Comparison of ENCODE assay signal across 12 mouse cellular contexts in the genomic region with DNA sequence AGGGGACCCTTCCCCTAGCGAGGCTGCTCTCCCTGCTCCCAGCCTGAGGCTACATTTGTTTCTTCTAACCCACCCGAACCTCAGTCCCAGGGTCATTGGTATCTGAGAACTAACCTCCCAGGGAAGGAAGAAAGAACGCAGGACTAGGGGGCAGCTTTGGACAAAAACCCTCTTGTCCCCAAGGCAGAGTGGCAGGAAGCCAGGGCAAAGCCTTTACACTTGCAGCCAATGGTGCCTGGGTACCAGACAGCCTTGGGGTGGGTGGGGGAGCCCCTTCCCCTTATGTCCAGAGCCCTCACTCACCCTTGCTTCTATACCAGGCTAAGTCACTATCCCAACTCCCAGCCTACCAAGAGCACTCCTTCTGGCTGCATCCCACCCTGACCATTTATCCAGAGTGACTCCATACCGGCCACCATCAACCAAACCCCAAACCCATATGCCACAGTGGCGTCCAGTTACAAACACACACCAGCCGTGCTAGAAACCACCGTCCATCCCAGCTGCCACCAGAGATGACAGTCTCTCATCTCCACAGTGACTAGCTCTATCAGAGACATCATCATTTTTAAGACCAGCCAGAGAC. TPM values are rescaled to one million over a fixed set of nuclear protein-coding genes. Genes with fewer than 3 reads are reported as not detected.
A peak's percentile ranks its signal among the peaks of the same experiment; 100 is the strongest.
DNase-seq lines count a peak whose midpoint lies in the region; ATAC-seq lines count a peak whose summit lies in the region.
"Had no signal": no experiment of that assay in that cellular context is flagged by ENCODE, and none has a peak within 500 bp of the region (broad histone marks: within the 10 kb centered on the region; RNA-seq: fewer than 3 reads in every experiment).

No protein-coding gene starts in this region.

- WGBS in kidney, embryonic 16.5 days, result 32% methylated on average over 7 of the region's 7 CpGs
- 15% methylated on average over 7 of the region's 7 CpGs for WGBS in forebrain, embryonic 16.5 days
- 27% methylated on average over 7 of the region's 7 CpGs for WGBS in midbrain, embryonic 15.5 days

- H3K27ac ChIP-seq in kidney, embryonic 16.5 days (ENCODE audit: low read length), result no peak overlapping the region
- peak overlapping the region; percentile 97 for H3K27ac ChIP-seq in forebrain, embryonic 16.5 days (ENCODE audit: low read length)
- peak overlapping the region; percentile 96 for H3K27ac ChIP-seq in midbrain, embryonic 15.5 days
- H3K27ac ChIP-seq: stomach, postnatal 0 days had no signal

- H3K9me3 ChIP-seq in kidney, embryonic 16.5 days (ENCODE audit: low read length), result no peaks in the 10 kb centered on the region
- H3K9me3 ChIP-seq in forebrain, embryonic 16.5 days (ENCODE audit: control insufficient read depth, low read length), result no peaks in the 10 kb centered on the region
- H3K9me3 ChIP-seq in midbrain, embryonic 15.5 days, result no peaks in the 10 kb centered on the region
- H3K9me3 ChIP-seq: heart, embryonic 10.5 days had no signal

- H3K4me2 ChIP-seq in kidney, embryonic 16.5 days (replicated peaks; ENCODE audit: low read depth, low read length), result no peak overlapping the region
- peak overlapping the region; percentile 86 for H3K4me2 ChIP-seq in forebrain, embryonic 16.5 days (ENCODE audit: low read length)
- peak overlapping the region; percentile 85 for H3K4me2 ChIP-seq in midbrain, embryonic 15.5 days

- DNase-seq in kidney, postnatal 25 days, result no peak
- peak; percentile 70 for DNase-seq in cerebellum, adult 9-11 months
- DNase-seq in adrenal gland, adult 2 months, result no peak
- no peak for DNase-seq in adrenal gland, postnatal 14 days
- DNase-seq: kidney, adult 11 months; lung, adult 2 months had no signal

- H3K36me3 ChIP-seq in kidney, embryonic 16.5 days (ENCODE audit: insufficient read depth, low read length), result no peaks in the 10 kb centered on the region
- no peaks in the 10 kb centered on the region for H3K36me3 ChIP-seq in forebrain, embryonic 16.5 days (ENCODE audit: control insufficient read depth, insufficient read depth)
- no peaks in the 10 kb centered on the region for H3K36me3 ChIP-seq in midbrain, embryonic 15.5 days (replicated peaks)
- H3K36me3 ChIP-seq: heart, embryonic 10.5 days had no signal

- H3K4me1 ChIP-seq in kidney, embryonic 16.5 days (ENCODE audit: insufficient read depth, low read length), result peaks cover 27% of the 10 kb centered on the region
- H3K4me1 ChIP-seq in forebrain, embryonic 16.5 days (replicated peaks; ENCODE audit: control insufficient read depth, insufficient read depth, low read length), result peaks cover 67% of the 10 kb centered on the region
- H3K4me1 ChIP-seq in midbrain, embryonic 15.5 days, result peaks cover 71% of the 10 kb centered on the region

- ATAC-seq in kidney, embryonic 16.5 days (ENCODE audit: low FRiP score, low TSS enrichment), result no peak
- no peak for ATAC-seq in forebrain, embryonic 16.5 days
- ATAC-seq in midbrain, embryonic 15.5 days (replicated peaks), result no peak
- ATAC-seq in granulocyte monocyte progenitor cell, adult 5-6 weeks (replicated peaks; ENCODE audit: poor library complexity, severe bottlenecking), result no peak

- peak overlapping the region; percentile 64; the same call in 1 of the 2 replicates for H3K4me3 ChIP-seq in kidney, embryonic 16.5 days (ENCODE audit: low read length)
- H3K4me3 ChIP-seq in forebrain, embryonic 16.5 days (replicated peaks; ENCODE audit: low read length), result peak overlapping the region; percentile 85
- peak overlapping the region; percentile 77 for H3K4me3 ChIP-seq in midbrain, embryonic 15.5 days

- no peak overlapping the region for H3K9ac ChIP-seq in kidney, embryonic 16.5 days (replicated peaks; ENCODE audit: low read length)
- H3K9ac ChIP-seq in forebrain, embryonic 16.5 days (replicated peaks; ENCODE audit: low read depth, low read length), result peak overlapping the region; percentile 97
- H3K9ac ChIP-seq in midbrain, embryonic 15.5 days, result peak overlapping the region; percentile 96

- H3K27me3 ChIP-seq in kidney, embryonic 16.5 days (ENCODE audit: insufficient read depth, low read length), result peaks cover 64% of the 10 kb centered on the region
- no peaks in the 10 kb centered on the region for H3K27me3 ChIP-seq in forebrain, embryonic 16.5 days (replicated peaks; ENCODE audit: control insufficient read depth, insufficient read depth, low read length)
- no peaks in the 10 kb centered on the region for H3K27me3 ChIP-seq in midbrain, embryonic 15.5 days (replicated peaks)

RNA-seq across cellular contexts. Expression of a gene that starts 3.0 kb away (rescaled TPM):
- polyA plus RNA-seq in kidney, embryonic 16.5 days (2015; fragmentation: Nextera tagmentation; extraction: Ambion mirVana), result 1.0 and 1.1 TPM in 2 replicates
- polyA plus RNA-seq in forebrain, embryonic 16.5 days (2015; fragmentation: Nextera tagmentation; extraction: Ambion mirVana), result 7.0 and 9.9 TPM in 2 replicates
- polyA plus RNA-seq in midbrain, embryonic 15.5 days (2015; fragmentation: Nextera tagmentation; extraction: Ambion mirVana), result 13.2 and 13.9 TPM in 2 replicates
- not detected in 2 replicates for total RNA-seq in granulocyte monocyte progenitor cell, adult 5-6 weeks (2014; fragmentation: Nextera tagmentation)
- not detected in 2 replicates for total RNA-seq in granulocyte monocyte progenitor cell, adult 5-6 weeks (2017)
- total RNA-seq in adrenal gland, adult 2 months (2021), result 10 to 100 TPM; 11.2 to 13.9 TPM
- polyA plus RNA-seq in adrenal gland, adult 2 months (2012; rRNA removed), result 13.8 and 17.9 TPM in 2 replicates
- total RNA-seq in adrenal gland, postnatal 14 days (2021), result 9.2 and 10.1 TPM in 2 replicates

RNA-seq across cellular contexts. Expression of a gene that starts 56.5 kb away (rescaled TPM):
- polyA plus RNA-seq in kidney, embryonic 16.5 days (2015; fragmentation: Nextera tagmentation; extraction: Ambion mirVana), result 2.3 and 2.5 TPM in 2 replicates
- 2.1 and 2.6 TPM in 2 replicates for polyA plus RNA-seq in forebrain, embryonic 16.5 days (2015; fragmentation: Nextera tagmentation; extraction: Ambion mirVana)
- 1.9 and 2.5 TPM in 2 replicates for polyA plus RNA-seq in midbrain, embryonic 15.5 days (2015; fragmentation: Nextera tagmentation; extraction: Ambion mirVana)
- 7.5 and 8.1 TPM in 2 replicates for total RNA-seq in granulocyte monocyte progenitor cell, adult 5-6 weeks (2014; fragmentation: Nextera tagmentation)
- 1.6 and 2.5 TPM in 2 replicates for total RNA-seq in granulocyte monocyte progenitor cell, adult 5-6 weeks (2017)
- total RNA-seq in adrenal gland, adult 2 months (2021), result 1 to 10 TPM; 2.0 to 6.8 TPM
- 10.6 and 16.2 TPM in 2 replicates for polyA plus RNA-seq in adrenal gland, adult 2 months (2012; rRNA removed)
- 6.3 and 6.4 TPM in 2 replicates for total RNA-seq in adrenal gland, postnatal 14 days (2021)
